Mouse (Mus musculus) midbrain, embryonic 16.5 days (tissue): ENCODE measurements around the gene Ppm1h. TPM values are rescaled to one million over a fixed set of nuclear protein-coding genes. Genes with fewer than 3 reads are reported as not detected.

Source experiments
- ATAC-seq: fragments of 200-750 bp; cut with Nextera tagmentation; 2 replicates; pipeline ENCODE4 v1.8.0; 2017; ENCODE audit warnings: moderate TSS enrichment
- H3K27ac ChIP-seq: fragments of 300-500 bp; sonication (generic); 2 replicates; pipeline ENCODE4 v1.5.1; 2014; ENCODE audit warnings: mild to moderate bottlenecking, low read length, mixed read lengths
- H3K27me3 ChIP-seq: fragments of 300-500 bp; sonication (generic); 2 replicates; pipeline ENCODE4 v1.6.1; 2014; ENCODE audit warnings: low read depth, low read length, mixed read lengths; ENCODE audit not compliant: control insufficient read depth, insufficient read depth
- H3K36me3 ChIP-seq: fragments of 300-500 bp; sonication (generic); 2 replicates; pipeline ENCODE4 v1.6.1; 2014; ENCODE audit warnings: mild to moderate bottlenecking, low read length, moderate library complexity, mixed read lengths; ENCODE audit not compliant: control insufficient read depth, insufficient read depth
- H3K4me1 ChIP-seq: fragments of 300-500 bp; sonication (generic); 2 replicates; pipeline ENCODE4 v1.6.1; 2014; ENCODE audit warnings: mild to moderate bottlenecking, low read length, mixed read lengths; ENCODE audit not compliant: control insufficient read depth, insufficient read depth
- H3K4me2 ChIP-seq: fragments of 300-500 bp; sonication (generic); 2 replicates; pipeline ENCODE4 v1.6.1; 2014; ENCODE audit warnings: mild to moderate bottlenecking, low read length, mixed read lengths
- H3K4me3 ChIP-seq: fragments of 300-500 bp; sonication (generic); 2 replicates; pipeline ENCODE4 v1.5.1; 2014; ENCODE audit warnings: low read depth, mild to moderate bottlenecking, low read length, moderate library complexity, mixed read lengths
- H3K9ac ChIP-seq: fragments of 300-500 bp; sonication (generic); 2 replicates; pipeline ENCODE4 v1.6.1; 2014; ENCODE audit warnings: low read depth, low read length, mixed read lengths
- H3K9me3 ChIP-seq: fragments of 300-500 bp; sonication (generic); replicated peaks from 2 replicates; pipeline ENCODE4 v1.6.1; 2014; ENCODE audit warnings: mild to moderate bottlenecking, low read length, mixed read lengths; ENCODE audit not compliant: control insufficient read depth, poor library complexity, severe bottlenecking
- WGBS: fragments of 180-500 bp; shearing (Covaris S2); extraction: QIAGEN DNeasy Blood & Tissue Kit; methylation state at CpG from one replicate; pipeline ENCODE4 v1.1.7; 2014; 5-methylcytosine and 5-hydroxymethylcytosine counted together
- polyA plus RNA-seq: library from polyadenylated mRNA; unstranded; fragments of >200 nt; fragmentation: Nextera tagmentation; extraction: Ambion mirVana; gene quantifications from 2 replicates; pipeline ENCODE4 v1.2.1, GENCODE M21; 2015

Gene Ppm1h
- polyA plus RNA-seq, 1 experiment from 2014 or later: 25.2 TPM

GRCm38 (mm10) chr10:122734521-122734920 lies 56.0 kb downstream of the Ppm1h start:
- H3K4me1 ChIP-seq: no peaks in the 10 kb centered on the region
- WGBS: 93% methylated on average over 4 of the region's 4 CpGs
- 0 out of 2 replicates have a peak, but pooled peaks cover 3% of the 10 kb centered on the region for H3K36me3 ChIP-seq
- no peaks in the 10 kb centered on the region for H3K9me3 ChIP-seq
- H3K4me2 ChIP-seq: no peak overlapping the region
- H3K27ac ChIP-seq: no peak overlapping the region
- H3K9ac ChIP-seq: no peak overlapping the region
- no peak for ATAC-seq
- H3K4me3 ChIP-seq: no peak overlapping the region
- no peaks in the 10 kb centered on the region for H3K27me3 ChIP-seq

GRCm38 (mm10) chr10:122735284-122735784 lies 56.8 kb downstream of the Ppm1h start:
- H3K36me3 ChIP-seq: 0 out of 2 replicates have a peak, but pooled peaks cover 3% of the 10 kb centered on the region
- no peak overlapping the region for H3K4me2 ChIP-seq
- H3K9ac ChIP-seq: no peak overlapping the region
- H3K9me3 ChIP-seq: no peaks in the 10 kb centered on the region
- H3K27me3 ChIP-seq: no peaks in the 10 kb centered on the region
- ATAC-seq: no peak
- no peak overlapping the region for H3K4me3 ChIP-seq
- WGBS: 91% methylated on average over 7 of the region's 7 CpGs
- H3K4me1 ChIP-seq: 0 out of 2 replicates have a peak, but pooled peaks cover 5% of the 10 kb centered on the region
- no peak overlapping the region for H3K27ac ChIP-seq

- no peak overlapping the region for H3K4me2 ChIP-seq
- H3K9ac ChIP-seq: no peak overlapping the region
- H3K4me3 ChIP-seq: no peak overlapping the region
- H3K4me1 ChIP-seq: peaks cover 11% of the 10 kb centered on the region
- H3K27ac ChIP-seq: no peak overlapping the region
- H3K27me3 ChIP-seq: no peaks in the 10 kb centered on the region
- 95% methylated on average over 4 of the region's 4 CpGs for WGBS
- H3K36me3 ChIP-seq: 0 out of 2 replicates have a peak, but pooled peaks cover 3% of the 10 kb centered on the region
- ATAC-seq: no peak
- H3K9me3 ChIP-seq: no peaks in the 10 kb centered on the region
Observed at GRCm38 (mm10) chr10:122736835-122737234, 58.3 kb downstream of the Ppm1h start.

GRCm38 (mm10) chr10:122738526-122738925 lies 60.0 kb downstream of the Ppm1h start:
- no peak overlapping the region for H3K4me2 ChIP-seq
- ATAC-seq: no peak
- 92% methylated on average over 10 of the region's 10 CpGs for WGBS

GRCm38 (mm10) chr10:122739037-122739436 lies 60.5 kb downstream of the Ppm1h start:
- 96% methylated on average over 4 of the region's 4 CpGs for WGBS
- no peak for ATAC-seq

More at GRCm38 (mm10) chr10:122738526-122738925, 60.0 kb downstream of the Ppm1h start:
- Histone ChIP-seq H3K9ac (no peak overlapping the region), H3K4me1 (peaks cover 11% of the 10 kb centered on the region), H3K27ac (no peak overlapping the region), H3K4me3 (no peak overlapping the region), H3K27me3 (no peaks in the 10 kb centered on the region), H3K36me3 (no peaks in the 10 kb centered on the region), H3K9me3 (no peaks in the 10 kb centered on the region)

GRCm38 (mm10) chr10:122740117-122740516 lies 61.6 kb downstream of the Ppm1h start:
- peaks cover 11% of the 10 kb centered on the region for H3K4me1 ChIP-seq
- no peaks in the 10 kb centered on the region for H3K36me3 ChIP-seq
- no peaks in the 10 kb centered on the region for H3K27me3 ChIP-seq
- no peak overlapping the region for H3K4me2 ChIP-seq
- no peak overlapping the region for H3K4me3 ChIP-seq
- no peak for ATAC-seq
- 72% methylated on average over 4 of the region's 4 CpGs for WGBS
- H3K9me3 ChIP-seq: no peaks in the 10 kb centered on the region
- peak overlapping the region; percentile 38; the same call in 1 of the 2 replicates for H3K27ac ChIP-seq
- no peak overlapping the region for H3K9ac ChIP-seq

More at GRCm38 (mm10) chr10:122739037-122739436, 60.5 kb downstream of the Ppm1h start:
- Histone ChIP-seq H3K27me3 (no peaks in the 10 kb centered on the region), H3K9me3 (no peaks in the 10 kb centered on the region), H3K9ac (no peak overlapping the region), H3K27ac (no peak overlapping the region), H3K4me3 (no peak overlapping the region), H3K4me1 (peaks cover 11% of the 10 kb centered on the region), H3K4me2 (no peak overlapping the region), H3K36me3 (no peaks in the 10 kb centered on the region)

- Histone ChIP-seq H3K27me3 (no peaks in the 10 kb centered on the region), H3K4me1 (peaks cover 11% of the 10 kb centered on the region), H3K4me2 (no peak overlapping the region), H3K27ac (peak overlapping the region; percentile 60), H3K4me3 (no peak overlapping the region), H3K9me3 (no peaks in the 10 kb centered on the region), H3K9ac (no peak overlapping the region), H3K36me3 (no peaks in the 10 kb centered on the region)
- ATAC-seq: no peak; the same call in 1 of the 2 replicates
- WGBS: 43% methylated on average over 7 of the region's 7 CpGs
Observed at GRCm38 (mm10) chr10:122741191-122741590, 62.6 kb downstream of the Ppm1h start.

DNA sequence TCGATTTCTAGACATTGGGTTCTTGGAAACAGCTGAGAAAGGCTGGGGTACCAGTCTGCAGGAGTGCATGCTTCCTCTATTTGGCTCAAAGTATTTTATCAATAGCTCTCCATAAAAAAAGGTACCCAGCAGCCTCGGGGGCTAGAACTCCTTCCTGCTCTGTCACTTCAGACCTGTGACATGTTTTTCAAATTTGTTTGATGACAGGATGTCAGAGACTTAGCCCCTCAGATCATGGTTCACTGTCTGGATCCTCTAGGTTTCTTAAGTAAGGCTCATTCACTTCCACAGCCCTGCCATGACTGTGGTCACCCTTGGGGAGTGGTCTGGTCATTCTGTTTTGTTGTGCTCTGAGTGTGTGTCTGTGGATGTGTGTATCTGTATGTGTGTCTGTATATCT lies 63.6 kb downstream of the Ppm1h start:
- H3K9ac ChIP-seq: no peak overlapping the region
- H3K4me3 ChIP-seq: no peak overlapping the region
- no peaks in the 10 kb centered on the region for H3K9me3 ChIP-seq
- no peak overlapping the region for H3K27ac ChIP-seq
- ATAC-seq: no peak
- no peaks in the 10 kb centered on the region for H3K27me3 ChIP-seq
- H3K36me3 ChIP-seq: no peaks in the 10 kb centered on the region
- WGBS: 76% methylated on average over 2 of the region's 2 CpGs
- H3K4me2 ChIP-seq: no peak overlapping the region
- H3K4me1 ChIP-seq: peaks cover 11% of the 10 kb centered on the region

DNA sequence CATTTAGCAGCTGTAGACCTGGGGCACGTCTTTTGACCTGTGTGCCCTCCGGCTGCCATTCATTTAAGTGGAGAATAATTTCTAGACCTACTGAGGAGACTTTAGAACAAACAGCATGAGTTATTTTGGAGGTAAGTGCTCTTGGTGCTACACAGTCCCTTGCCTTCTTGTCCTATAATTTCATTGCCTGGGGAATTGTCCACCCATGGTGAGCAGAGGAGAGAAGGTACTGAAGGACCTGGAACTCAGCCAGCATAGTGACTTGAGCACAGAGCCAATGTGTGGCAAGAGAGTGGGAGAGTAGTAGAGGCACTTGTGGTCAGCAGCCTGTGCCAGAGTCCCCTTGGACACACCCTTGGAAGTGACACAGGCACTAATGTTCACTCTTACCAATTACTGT lies 64.8 kb downstream of the Ppm1h start:
- Histone ChIP-seq H3K4me3 (no peak overlapping the region), H3K36me3 (no peaks in the 10 kb centered on the region), H3K27me3 (no peaks in the 10 kb centered on the region), H3K27ac (no peak overlapping the region), H3K9ac (no peak overlapping the region), H3K9me3 (no peaks in the 10 kb centered on the region), H3K4me1 (peaks cover 11% of the 10 kb centered on the region), H3K4me2 (no peak overlapping the region)
- WGBS: 88% methylated on average over 2 of the region's 2 CpGs
- no peak for ATAC-seq
